Mouse (Mus musculus) mesoderm, embryonic 11.5 days (tissue): ENCODE measurements around the gene Gm21863.
"Not testable (repeated sequence)": the region's sequence is repeated elsewhere in the genome, so short reads cannot be mapped to it uniquely, and the experiment has no call there.

Source experiments
- DNase-seq: peaks from one replicate; pipeline ENCODE4 v3.0.0-alpha.2; 2012; ENCODE audit warnings: low read depth, low spot score

Gene Gm21863

GRCm38 (mm10) chr12:19953869-19954555 is at the start of gene Gm21863:
TSS of gene Gm21863 (plus strand) at chr12:19954505.
- not testable (repeated sequence) for DNase-seq

DNA sequence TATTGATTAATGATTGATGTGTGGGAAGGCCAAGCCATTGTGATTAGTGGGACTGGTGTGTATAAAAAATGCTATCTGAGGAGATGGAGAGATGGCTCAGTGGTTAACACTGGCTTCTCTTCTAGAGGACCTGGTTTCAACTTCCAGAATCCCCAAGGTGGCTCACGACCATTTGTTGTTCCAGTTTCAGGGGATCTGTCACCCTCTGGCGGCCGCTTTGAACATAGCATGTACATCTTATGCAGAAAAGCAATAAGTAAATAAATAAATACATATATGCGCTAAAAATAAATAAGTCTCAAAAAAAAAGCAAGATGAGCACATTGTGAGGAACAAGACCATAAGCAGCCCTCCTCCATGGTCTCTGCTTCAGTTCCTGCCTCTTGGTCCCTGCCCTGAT is 26.3 kb upstream of the Gm21863 start:
- DNase-seq, result peak; percentile 2
